Mouse (Mus musculus) layer of hippocampus, adult 8-10 months (tissue): ENCODE measurements around the gene Ceacam18. TPM values are rescaled to one million over a fixed set of nuclear protein-coding genes. Genes with fewer than 3 reads are reported as not detected.

Experiments
- DNase-seq, 2 experiments: peaks; one replicate each; pipeline ENCODE4 v3.0.0; 2022; ENCODE audit warnings: low spot score in 2 of 2
- total RNA-seq, 4 experiments: library from RNA; stranded (reverse); gene quantifications; 2 replicates each; pipeline ENCODE4 v1.2.4; 2022

The Ceacam18 gene
- total RNA-seq = under 1 TPM in 1 of 4 experiments, not detected in 3; 0.31 TPM

DNA sequence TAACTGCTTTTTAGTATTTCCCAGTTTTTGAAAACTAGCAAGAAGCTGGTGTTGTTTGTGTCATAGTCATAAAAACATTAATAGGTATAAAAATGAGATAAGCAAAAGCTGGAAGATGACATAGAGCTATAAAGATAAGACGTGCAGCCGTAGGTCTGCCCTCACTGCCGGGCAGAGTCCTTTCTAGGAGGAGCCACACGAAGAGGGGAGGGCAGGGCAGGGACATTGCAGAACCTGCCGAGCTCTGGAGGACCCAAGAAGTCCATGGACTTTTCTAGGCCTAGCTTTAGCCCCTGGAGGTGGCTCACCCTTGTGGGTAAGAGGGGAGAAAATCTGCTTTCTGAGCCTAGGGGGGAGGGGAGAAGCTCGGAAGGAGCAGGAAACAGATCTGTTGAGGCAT lies at the start of gene Ceacam18:
Ceacam18 (plus strand) TSS at position 208 of the 400 bp plus-strand sequence.
- no peak for DNase-seq

GRCm38 (mm10) chr7:43584790-43585189 lies 49.7 kb upstream of the Ceacam18 start:
- no peak for DNase-seq

DNA sequence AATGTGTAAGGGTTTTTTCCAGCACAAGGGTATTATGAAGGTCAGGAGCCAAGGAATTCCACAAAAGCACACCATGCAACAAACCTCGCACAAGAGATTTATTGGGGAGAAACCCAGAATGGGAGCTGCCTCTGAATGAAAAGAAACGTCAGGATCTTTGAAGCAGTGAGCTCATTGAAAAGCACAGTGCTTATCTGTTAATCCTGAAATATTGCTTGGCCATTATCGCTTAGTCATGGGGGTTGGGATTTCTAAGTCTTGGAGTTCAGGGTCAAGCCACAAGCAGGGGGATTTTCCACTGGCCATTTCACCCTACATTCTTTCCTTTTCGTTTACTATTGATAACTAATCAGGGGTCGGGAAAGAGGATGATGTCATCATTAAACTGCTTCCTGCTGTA lies 32.6 kb upstream of the Ceacam18 start:
- no peak for DNase-seq

- peak; percentile 69 to 74 for DNase-seq
These were observed 27.4 kb upstream of the Ceacam18 start, which contains the start of gene Zfp819 for GRCm38 (mm10) chr7:43606896-43607742. Gene Zfp819 (plus strand): TSS chr7:43607169.

DNA sequence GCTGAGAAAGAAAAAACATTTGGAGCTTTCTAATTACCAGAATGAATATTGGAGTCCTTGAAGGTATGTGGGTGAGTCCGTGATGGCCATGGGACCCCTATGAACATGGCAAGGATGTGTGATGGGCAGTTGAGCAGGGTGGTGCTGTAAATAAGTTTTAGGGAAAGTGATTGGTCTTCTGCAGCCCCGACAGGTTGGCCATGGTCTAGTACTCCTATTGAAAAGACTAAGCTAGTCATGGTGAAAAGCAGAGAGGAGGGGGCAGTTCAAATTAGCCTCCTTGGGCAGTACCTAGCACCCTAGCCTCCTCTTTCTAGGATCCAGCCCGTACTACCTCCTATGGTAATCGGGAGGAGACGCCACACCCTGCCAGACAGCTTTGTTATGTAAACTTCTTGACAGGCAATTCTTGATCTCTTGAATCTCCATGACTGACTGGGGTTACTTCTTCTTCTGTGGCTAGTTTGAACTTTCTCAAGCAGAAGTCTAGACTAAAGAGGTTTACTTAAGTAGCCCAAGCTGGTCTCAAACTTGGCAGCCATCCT lies 26.7 kb upstream of the Ceacam18 start:
- DNase-seq = no peak

GRCm38 (mm10) chr7:43608316-43608824 lies 26.1 kb upstream of the Ceacam18 start:
- no peak for DNase-seq

- no peak for DNase-seq
These were observed 20.5 kb upstream of the Ceacam18 start for GRCm38 (mm10) chr7:43613816-43614551.

DNA sequence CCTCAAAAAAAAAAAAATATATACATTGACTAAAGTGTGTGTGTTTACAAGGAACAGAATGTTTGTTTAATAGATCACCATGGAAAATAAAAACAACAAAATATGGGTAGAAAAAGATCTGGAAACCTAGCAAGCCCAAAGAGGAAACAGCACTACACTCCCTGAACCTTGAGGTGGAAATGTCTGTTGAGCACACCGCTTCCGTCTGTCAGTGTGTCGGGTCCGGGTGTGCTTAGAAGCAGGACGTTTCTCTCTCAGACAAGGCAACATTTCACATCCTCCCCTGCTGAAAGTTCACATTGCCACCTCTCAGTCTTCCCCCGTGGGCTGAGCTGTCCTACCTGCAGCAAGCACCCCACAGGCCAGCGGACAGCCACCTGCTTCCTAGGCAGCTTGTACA lies 11.6 kb upstream of the Ceacam18 start:
- DNase-seq = no peak

- DNase-seq = no peak
These were observed 10.7 kb upstream of the Ceacam18 start for GRCm38 (mm10) chr7:43623819-43624218.

GRCm38 (mm10) chr7:43625065-43625464 lies 9.4 kb upstream of the Ceacam18 start:
- no peak for DNase-seq

GRCm38 (mm10) chr7:43625794-43626422 lies 8.6 kb upstream of the Ceacam18 start:
- no peak for DNase-seq

DNA sequence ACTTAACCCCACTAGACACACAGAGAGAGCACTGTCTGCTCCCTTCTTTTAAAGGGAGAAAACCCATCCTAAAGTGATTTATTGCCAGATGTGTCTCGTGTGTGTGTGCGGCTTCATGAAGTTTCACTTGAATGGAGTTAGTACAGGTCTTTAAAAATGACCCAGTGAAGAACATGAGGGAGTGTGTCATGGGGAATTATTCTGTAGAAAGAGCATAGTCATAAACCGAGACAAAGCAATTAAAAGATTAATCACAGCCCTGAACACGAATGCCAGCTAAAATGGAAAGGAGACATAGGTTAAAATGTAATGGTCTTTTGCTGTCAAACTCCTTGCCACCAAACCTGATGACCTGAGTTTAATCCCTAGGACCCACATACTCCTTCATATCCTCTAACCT lies 567 bp upstream of the Ceacam18 start:
- DNase-seq = no peak

- DNase-seq = no peak
These were observed 1.7 kb downstream of the Ceacam18 start for GRCm38 (mm10) chr7:43636194-43636593.

DNA sequence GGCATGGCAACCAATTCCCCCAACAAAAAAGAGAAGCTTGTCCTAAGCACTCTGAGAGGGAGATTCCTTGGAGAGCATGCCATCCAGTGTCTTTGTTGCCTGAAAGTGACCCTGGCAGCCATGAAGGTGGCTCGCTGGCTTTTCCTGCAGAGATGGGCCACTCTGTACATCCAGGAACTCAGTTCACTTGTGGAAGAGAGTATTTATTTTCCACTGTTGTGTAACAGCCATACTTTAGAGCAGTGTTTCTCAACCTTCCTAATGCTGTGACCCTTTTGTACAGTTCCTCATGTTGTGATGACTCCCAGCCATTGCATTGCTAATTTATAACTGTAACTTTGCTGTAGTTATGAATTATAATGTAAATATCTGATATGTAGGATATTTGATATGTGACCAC lies 2.6 kb downstream of the Ceacam18 start:
- DNase-seq = no peak

- DNase-seq = no peak
These were observed 8.1 kb downstream of the Ceacam18 start for GRCm38 (mm10) chr7:43642587-43642986.

DNA sequence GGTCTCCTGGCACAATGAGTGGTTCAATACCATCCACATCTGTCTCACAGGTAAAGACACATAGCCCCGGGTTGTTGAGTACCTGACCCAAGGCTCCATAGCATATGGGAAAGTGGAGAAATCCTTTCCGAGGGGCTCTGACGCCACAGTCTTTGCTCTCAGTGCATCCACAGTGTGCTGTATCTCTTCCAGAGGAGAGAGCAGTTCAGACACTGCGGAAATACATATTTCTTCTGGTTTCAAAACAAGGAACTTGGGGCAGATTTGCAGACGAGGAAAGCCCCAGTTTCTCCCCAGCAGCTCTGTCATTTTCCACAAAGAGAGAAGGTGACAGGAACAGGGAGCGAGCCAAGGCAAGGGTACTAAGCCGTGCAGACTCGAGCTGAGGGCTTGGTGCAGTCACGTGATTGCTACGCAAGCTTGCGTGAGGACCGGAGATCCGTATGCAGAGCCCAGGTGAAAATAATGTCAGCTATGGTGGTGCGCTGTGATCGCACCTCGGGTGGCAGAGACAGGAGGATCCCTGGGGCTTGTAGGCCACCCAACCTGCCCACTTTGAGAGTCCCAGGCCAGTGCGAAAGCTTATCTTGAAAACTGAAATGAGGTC lies 8.6 kb downstream of the Ceacam18 start:
- no peak for DNase-seq

DNA sequence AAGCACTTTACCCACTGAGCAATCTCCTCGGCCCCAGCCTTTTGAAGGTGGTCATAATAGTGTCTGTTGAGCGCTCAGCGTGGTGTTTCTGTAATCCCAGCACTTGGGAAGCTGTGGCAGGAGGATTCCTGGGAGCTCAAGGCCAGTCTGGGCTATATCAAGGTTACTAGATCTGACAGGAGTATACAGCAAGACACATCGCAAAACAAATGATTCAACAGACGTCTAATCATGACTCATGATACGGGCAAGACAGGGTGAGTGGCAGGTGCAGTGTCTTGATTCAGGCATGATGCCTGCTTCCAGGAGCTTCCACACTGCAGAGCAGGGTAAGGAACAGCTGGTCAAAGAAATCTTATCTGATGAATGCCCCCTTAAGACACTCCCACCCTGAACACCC lies 18.2 kb downstream of the Ceacam18 start:
- no peak for DNase-seq

DNA sequence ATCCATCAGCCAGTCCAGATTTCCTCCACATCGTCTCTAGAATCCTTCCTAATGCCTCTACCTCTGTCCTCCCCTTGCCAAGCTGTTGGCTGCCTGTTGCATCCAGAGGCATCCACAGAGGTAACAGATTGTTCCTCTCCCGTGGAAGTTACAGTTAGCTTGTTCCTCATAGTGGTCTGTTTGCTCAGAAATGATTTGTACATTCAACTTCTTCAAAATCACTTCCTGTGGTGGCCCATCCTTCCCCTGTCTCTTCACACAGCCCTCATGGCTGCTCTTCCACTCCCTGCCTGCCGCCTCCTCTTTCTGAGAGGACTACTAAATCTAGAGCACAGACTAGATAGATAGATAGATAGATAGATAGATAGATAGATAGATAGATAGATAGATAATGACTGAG lies 20.0 kb downstream of the Ceacam18 start:
- DNase-seq = no peak

DNA sequence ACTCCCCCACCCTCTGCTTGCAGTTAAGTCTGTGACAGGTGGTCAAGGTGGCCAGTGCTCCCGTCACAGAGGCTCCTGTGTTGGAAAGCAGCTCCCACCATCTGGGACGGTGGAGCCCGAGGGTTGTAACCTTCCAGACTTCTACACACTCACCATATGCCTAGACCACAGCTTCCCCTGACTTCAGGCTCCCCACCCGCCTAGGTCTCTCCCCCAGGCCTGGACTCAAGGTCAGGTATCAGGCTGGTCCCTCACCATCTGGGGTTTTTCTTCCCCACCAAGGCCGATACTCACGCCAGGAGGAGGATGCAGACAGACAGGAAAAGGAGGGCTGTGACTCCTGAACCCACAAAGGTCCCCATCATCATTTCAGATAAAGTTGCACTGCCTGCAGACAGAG lies 21.7 kb downstream of the Ceacam18 start:
- DNase-seq = no peak

DNA sequence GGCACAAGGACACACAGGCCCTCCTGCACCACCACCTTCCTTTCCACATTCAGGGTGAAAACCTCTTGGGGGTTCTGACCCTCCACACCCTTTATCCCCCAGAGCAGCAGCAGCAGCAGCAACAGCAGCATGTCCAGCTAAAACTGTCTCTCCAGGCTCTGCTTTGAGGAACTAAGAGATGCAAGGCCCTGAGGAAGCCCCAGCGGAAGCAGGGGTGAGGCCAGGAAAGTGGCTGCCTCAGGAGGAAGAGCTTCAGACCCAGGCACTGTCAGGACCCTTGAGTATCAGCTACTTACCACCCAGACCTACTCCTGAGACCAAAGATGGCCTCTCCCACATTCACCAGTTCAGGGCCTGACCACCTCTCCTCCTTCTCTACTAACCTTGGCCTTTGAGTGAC lies 25.5 kb downstream of the Ceacam18 start, which contains the start of gene Siglece:
Siglece (minus strand) TSS at position 160 of the 400 bp plus-strand sequence.
- no peak for DNase-seq

DNA sequence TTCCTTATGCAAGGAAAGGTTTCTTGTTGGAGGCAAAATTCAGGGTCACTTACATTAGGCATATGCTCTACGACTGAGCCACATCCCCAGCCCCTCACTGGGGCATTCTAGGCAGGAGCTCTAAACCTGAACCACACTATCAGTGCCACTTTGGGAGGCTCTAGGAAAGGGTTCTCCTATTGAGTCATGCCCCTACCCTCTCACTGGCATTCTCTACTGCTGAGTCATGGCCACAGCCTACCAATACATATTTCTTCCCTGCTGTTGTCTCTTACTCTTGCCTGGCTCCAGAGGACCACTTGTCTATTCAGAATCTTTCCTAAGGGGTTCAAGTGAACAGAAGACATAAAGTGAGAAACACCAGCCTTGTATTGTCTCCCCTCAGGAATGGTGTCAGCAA lies 28.3 kb downstream of the Ceacam18 start:
- no peak for DNase-seq
